Mouse (Mus musculus): Measurements from ENCODE around the gene Wdfy2. TPM values are rescaled to one million over a fixed set of nuclear protein-coding genes. Genes with fewer than 3 reads are reported as not detected.

Gene Wdfy2
- total RNA-seq, 4 experiments from 2014 or later = 5.8 to 7.2 (median 6.1) TPM

Small RNA genes lying within 50 kb of the gene (microRNA-seq; reads per million reads assigned to microRNA genes)
- gene Mir6541 (not detected), gene Mir8098 (not detected)

Other genes starting within 250 kb of the Wdfy2 start
- gene Serpine3, start 174.0 kb upstream of the Wdfy2 start, total RNA-seq (2022) = not detected
- gene Ints6, start 76.5 kb upstream of the Wdfy2 start, total RNA-seq (2022) = 10 to 100 TPM; 12.7 to 15.2 (median 13.9) TPM
- not detected for gene Defb48, start 146.8 kb downstream of the Wdfy2 start, total RNA-seq (2022)
- gene Defb47, start 160.4 kb downstream of the Wdfy2 start, total RNA-seq (2022) = not detected
- not detected for gene Defb43, start 174.1 kb downstream of the Wdfy2 start, total RNA-seq (2022)
- gene Defb42, start 209.3 kb downstream of the Wdfy2 start, total RNA-seq (2022) = under 1 TPM in 1 of 4 experiments, not detected in 3; 0.17 TPM
- gene Defb30, start 212.3 kb downstream of the Wdfy2 start, total RNA-seq (2022) = not detected